Mouse (Mus musculus) c-Kit-negative CD71-positive TER-119-positive erythroid progenitor cells, embryonic 14.5 days (primary cell): ENCODE results near the gene Slc4a1ap.
"Not testable (repeated sequence)": the region's sequence is repeated elsewhere in the genome, so short reads cannot be mapped to it uniquely, and the experiment has no call there.

Experiments
- DNase-seq: peaks from one replicate; pipeline ENCODE4 v3.0.0-alpha.2; 2013; ENCODE audit warnings: low read depth, low spot score

Gene Slc4a1ap

GRCm38 (mm10) chr5:31526354-31527116, at the start of gene Slc4a1ap:
TSS of gene Slc4a1ap (plus strand) at chr5:31526995.
- DNase-seq = peak; percentile 80

- DNase-seq = no peak
These were observed 46.3 kb upstream of the Slc4a1ap start for GRCm38 (mm10) chr5:31480536-31480935.

GRCm38 (mm10) chr5:31485440-31485839, 41.4 kb upstream of the Slc4a1ap start, which contains the start of gene 4930548H24Rik:
TSS of gene 4930548H24Rik (plus strand) at chr5:31485740.
- DNase-seq = no peak

GRCm38 (mm10) chr5:31487889-31488288, 38.9 kb upstream of the Slc4a1ap start:
- no peak for DNase-seq

GRCm38 (mm10) chr5:31489116-31489769, 37.6 kb upstream of the Slc4a1ap start:
- no peak for DNase-seq

- no peak for DNase-seq
These were observed 34.8 kb upstream of the Slc4a1ap start for GRCm38 (mm10) chr5:31492031-31492430.

- DNase-seq = peak; percentile 83
These were observed 32.1 kb upstream of the Slc4a1ap start, which contains the start of gene Gpn1 for GRCm38 (mm10) chr5:31494513-31495297. TSS of gene Gpn1 (plus strand) at chr5:31494741.

- no peak for DNase-seq
These were observed 22.0 kb upstream of the Slc4a1ap start for GRCm38 (mm10) chr5:31504843-31505242.

GRCm38 (mm10) chr5:31512481-31512880, 14.3 kb upstream of the Slc4a1ap start:
- DNase-seq = no peak

GRCm38 (mm10) chr5:31520556-31520955, 6.2 kb upstream of the Slc4a1ap start:
- DNase-seq = no peak

GRCm38 (mm10) chr5:31527117-31527680, 404 bp downstream of the Slc4a1ap start:
- DNase-seq = no peak

GRCm38 (mm10) chr5:31527707-31528106, 912 bp downstream of the Slc4a1ap start, which contains the start of gene Supt7l:
TSS of gene Supt7l (minus strand) at chr5:31527807.
- DNase-seq = not testable (repeated sequence)

GRCm38 (mm10) chr5:31528560-31528959, 1.8 kb downstream of the Slc4a1ap start:
- no peak for DNase-seq

- DNase-seq = no peak
These were observed 8.4 kb downstream of the Slc4a1ap start for GRCm38 (mm10) chr5:31535228-31535627.

GRCm38 (mm10) chr5:31559401-31559800, 32.6 kb downstream of the Slc4a1ap start:
- DNase-seq = no peak

GRCm38 (mm10) chr5:31560352-31560751, 33.6 kb downstream of the Slc4a1ap start:
- DNase-seq = no peak

- no peak for DNase-seq
These were observed 35.4 kb downstream of the Slc4a1ap start for GRCm38 (mm10) chr5:31562036-31562666.

GRCm38 (mm10) chr5:31563496-31563895, 36.7 kb downstream of the Slc4a1ap start:
- DNase-seq = peak; percentile 39

GRCm38 (mm10) chr5:31563905-31564304, 37.1 kb downstream of the Slc4a1ap start:
- no peak for DNase-seq

- no peak for DNase-seq
These were observed 38.2 kb downstream of the Slc4a1ap start for GRCm38 (mm10) chr5:31564976-31565375.

- DNase-seq = no peak
These were observed 39.2 kb downstream of the Slc4a1ap start for GRCm38 (mm10) chr5:31566026-31566425.
